Mouse (Mus musculus): ENCODE measurements around the gene Mx1. TPM values are rescaled to one million over a fixed set of nuclear protein-coding genes. Genes with fewer than 3 reads are reported as not detected.
A peak's percentile ranks its signal among the peaks of the same experiment; 100 is the strongest.

The Mx1 gene
- polyA plus RNA-seq (2014; fragmentation: Nextera tagmentation; extraction: Ambion mirVana): not detected in 2 replicates

GRCm38 (mm10) chr16:97462481-97463181 is at the start of gene Mx1:
Gene Mx1, minus strand, starts transcription at chr16:97462907.
- no peak within 1 kb of the TSS for H3K9ac ChIP-seq (ENCODE audit: low read depth, low read length)
- ATAC-seq (ENCODE audit: low FRiP score): no peak; the same call in 1 of the 2 replicates
- WGBS: 34% methylated on average over 4 of the region's 4 CpGs

GRCm38 (mm10) chr16:97512347-97512751 is 49.6 kb upstream of the Mx1 start:
- Histone ChIP-seq H3K27ac (ENCODE audit: low read depth, low read length) (no peak overlapping the region), H3K9me3 (ENCODE audit: control insufficient read depth, low read length) (no peaks in the 10 kb centered on the region), H3K27me3 (ENCODE audit: control insufficient read depth, insufficient read depth, low read length) (no peaks in the 10 kb centered on the region), H3K9ac (ENCODE audit: low read depth, low read length) (no peak overlapping the region), H3K4me2 (replicated peaks; ENCODE audit: low read depth, low read length) (no peak overlapping the region), H3K4me3 (ENCODE audit: low read depth, low read length) (no peak overlapping the region), H3K4me1 (replicated peaks; ENCODE audit: control insufficient read depth, insufficient read depth, low read length) (no peaks in the 10 kb centered on the region), H3K36me3 (ENCODE audit: control insufficient read depth, insufficient read depth, low read length) (no peaks in the 10 kb centered on the region)
- WGBS: 88% methylated on average over 12 of the region's 12 CpGs
- DNase-seq (ENCODE audit: low spot score): no peak
- no peak for ATAC-seq (ENCODE audit: low FRiP score)

More at GRCm38 (mm10) chr16:97462481-97463181, at the start of gene Mx1:
- peak; percentile 7 for DNase-seq (ENCODE audit: low spot score)
- no peaks in the 10 kb centered on the region for H3K36me3 ChIP-seq (ENCODE audit: control insufficient read depth, insufficient read depth, low read length)
- no peaks in the 10 kb centered on the region for H3K27me3 ChIP-seq (ENCODE audit: control insufficient read depth, insufficient read depth, low read length)
- H3K9me3 ChIP-seq (ENCODE audit: control insufficient read depth, low read length): no peaks in the 10 kb centered on the region
- no peak within 1 kb of the TSS for H3K27ac ChIP-seq (ENCODE audit: low read depth, low read length)
- no peak within 1 kb of the TSS for H3K4me2 ChIP-seq (replicated peaks; ENCODE audit: low read depth, low read length)
- H3K4me3 ChIP-seq (ENCODE audit: low read depth, low read length): no peak within 1 kb of the TSS
- H3K4me1 ChIP-seq (replicated peaks; ENCODE audit: control insufficient read depth, insufficient read depth, low read length): no peaks in the 10 kb centered on the region

- ATAC-seq (ENCODE audit: low FRiP score) (no peak), DNase-seq (ENCODE audit: low spot score) (no peak)
- no peak overlapping the region for H3K4me2 ChIP-seq (replicated peaks; ENCODE audit: low read depth, low read length)
- H3K4me1 ChIP-seq (replicated peaks; ENCODE audit: control insufficient read depth, insufficient read depth, low read length): no peaks in the 10 kb centered on the region
- H3K27ac ChIP-seq (ENCODE audit: low read depth, low read length): no peak overlapping the region
- no peaks in the 10 kb centered on the region for H3K9me3 ChIP-seq (ENCODE audit: control insufficient read depth, low read length)
- H3K9ac ChIP-seq (ENCODE audit: low read depth, low read length): no peak overlapping the region
- H3K27me3 ChIP-seq (ENCODE audit: control insufficient read depth, insufficient read depth, low read length): no peaks in the 10 kb centered on the region
- H3K36me3 ChIP-seq (ENCODE audit: control insufficient read depth, insufficient read depth, low read length): no peaks in the 10 kb centered on the region
- no peak overlapping the region for H3K4me3 ChIP-seq (ENCODE audit: low read depth, low read length)
Measured at GRCm38 (mm10) chr16:97511495-97511894, 48.8 kb upstream of the Mx1 start.

- ATAC-seq (ENCODE audit: low FRiP score) (no peak), DNase-seq (ENCODE audit: low spot score) (no peak)
- Histone ChIP-seq H3K9me3 (ENCODE audit: control insufficient read depth, low read length) (no peaks in the 10 kb centered on the region), H3K36me3 (ENCODE audit: control insufficient read depth, insufficient read depth, low read length) (no peaks in the 10 kb centered on the region), H3K4me3 (ENCODE audit: low read depth, low read length) (no peak overlapping the region), H3K27ac (ENCODE audit: low read depth, low read length) (no peak overlapping the region), H3K4me1 (replicated peaks; ENCODE audit: control insufficient read depth, insufficient read depth, low read length) (no peaks in the 10 kb centered on the region), H3K9ac (ENCODE audit: low read depth, low read length) (no peak overlapping the region), H3K27me3 (ENCODE audit: control insufficient read depth, insufficient read depth, low read length) (no peaks in the 10 kb centered on the region), H3K4me2 (replicated peaks; ENCODE audit: low read depth, low read length) (no peak overlapping the region)
- 79% methylated on average over 5 of the region's 5 CpGs for WGBS
Measured at GRCm38 (mm10) chr16:97510849-97511248, 48.1 kb upstream of the Mx1 start.

GRCm38 (mm10) chr16:97507783-97508182 is 45.1 kb upstream of the Mx1 start:
- H3K27me3 ChIP-seq (ENCODE audit: control insufficient read depth, insufficient read depth, low read length): no peaks in the 10 kb centered on the region
- no peak for ATAC-seq (ENCODE audit: low FRiP score)
- no peak overlapping the region for H3K27ac ChIP-seq (ENCODE audit: low read depth, low read length)
- no peak for DNase-seq (ENCODE audit: low spot score)
- no peaks in the 10 kb centered on the region for H3K4me1 ChIP-seq (replicated peaks; ENCODE audit: control insufficient read depth, insufficient read depth, low read length)
- H3K36me3 ChIP-seq (ENCODE audit: control insufficient read depth, insufficient read depth, low read length): no peaks in the 10 kb centered on the region
- no peak overlapping the region for H3K9ac ChIP-seq (ENCODE audit: low read depth, low read length)
- H3K9me3 ChIP-seq (ENCODE audit: control insufficient read depth, low read length): no peaks in the 10 kb centered on the region
- no peak overlapping the region for H3K4me3 ChIP-seq (ENCODE audit: low read depth, low read length)
- no peak overlapping the region for H3K4me2 ChIP-seq (replicated peaks; ENCODE audit: low read depth, low read length)

GRCm38 (mm10) chr16:97504793-97505192 is 42.1 kb upstream of the Mx1 start:
- Histone ChIP-seq H3K27ac (ENCODE audit: low read depth, low read length) (no peak overlapping the region), H3K4me2 (replicated peaks; ENCODE audit: low read depth, low read length) (no peak overlapping the region), H3K9me3 (ENCODE audit: control insufficient read depth, low read length) (no peaks in the 10 kb centered on the region), H3K9ac (ENCODE audit: low read depth, low read length) (no peak overlapping the region), H3K4me1 (replicated peaks; ENCODE audit: control insufficient read depth, insufficient read depth, low read length) (no peaks in the 10 kb centered on the region), H3K27me3 (ENCODE audit: control insufficient read depth, insufficient read depth, low read length) (no peaks in the 10 kb centered on the region), H3K4me3 (ENCODE audit: low read depth, low read length) (no peak overlapping the region), H3K36me3 (ENCODE audit: control insufficient read depth, insufficient read depth, low read length) (no peaks in the 10 kb centered on the region)
- WGBS: 91% methylated on average over 3 of the region's 3 CpGs
- no peak for DNase-seq (ENCODE audit: low spot score)
- ATAC-seq (ENCODE audit: low FRiP score): no peak

GRCm38 (mm10) chr16:97503849-97504248 is 41.1 kb upstream of the Mx1 start:
- H3K9me3 ChIP-seq (ENCODE audit: control insufficient read depth, low read length): no peaks in the 10 kb centered on the region

GRCm38 (mm10) chr16:97500901-97501300 is 38.2 kb upstream of the Mx1 start:
- H3K9ac ChIP-seq (ENCODE audit: low read depth, low read length): no peak overlapping the region
- 88% methylated on average over 7 of the region's 7 CpGs for WGBS
- no peak for ATAC-seq (ENCODE audit: low FRiP score)
- no peak overlapping the region for H3K4me3 ChIP-seq (ENCODE audit: low read depth, low read length)
- H3K36me3 ChIP-seq (ENCODE audit: control insufficient read depth, insufficient read depth, low read length): no peaks in the 10 kb centered on the region
- no peak overlapping the region for H3K4me2 ChIP-seq (replicated peaks; ENCODE audit: low read depth, low read length)
- no peaks in the 10 kb centered on the region for H3K4me1 ChIP-seq (replicated peaks; ENCODE audit: control insufficient read depth, insufficient read depth, low read length)
- no peaks in the 10 kb centered on the region for H3K9me3 ChIP-seq (ENCODE audit: control insufficient read depth, low read length)
- no peaks in the 10 kb centered on the region for H3K27me3 ChIP-seq (ENCODE audit: control insufficient read depth, insufficient read depth, low read length)
- H3K27ac ChIP-seq (ENCODE audit: low read depth, low read length): no peak overlapping the region
- DNase-seq (ENCODE audit: low spot score): no peak

More at GRCm38 (mm10) chr16:97503849-97504248, 41.1 kb upstream of the Mx1 start:
- Histone ChIP-seq H3K9ac (ENCODE audit: low read depth, low read length) (no peak overlapping the region), H3K4me2 (replicated peaks; ENCODE audit: low read depth, low read length) (no peak overlapping the region), H3K36me3 (ENCODE audit: control insufficient read depth, insufficient read depth, low read length) (no peaks in the 10 kb centered on the region), H3K27me3 (ENCODE audit: control insufficient read depth, insufficient read depth, low read length) (no peaks in the 10 kb centered on the region), H3K27ac (ENCODE audit: low read depth, low read length) (no peak overlapping the region), H3K4me1 (replicated peaks; ENCODE audit: control insufficient read depth, insufficient read depth, low read length) (no peaks in the 10 kb centered on the region), H3K4me3 (ENCODE audit: low read depth, low read length) (no peak overlapping the region)
- WGBS: 84% methylated on average over 3 of the region's 3 CpGs
- ATAC-seq (ENCODE audit: low FRiP score): no peak
- no peak for DNase-seq (ENCODE audit: low spot score)

- no peak overlapping the region for H3K4me3 ChIP-seq (ENCODE audit: low read depth, low read length)
- WGBS: 96% methylated on average over 7 of the region's 7 CpGs
- H3K4me2 ChIP-seq (replicated peaks; ENCODE audit: low read depth, low read length): no peak overlapping the region
- no peak for DNase-seq (ENCODE audit: low spot score)
- H3K27me3 ChIP-seq (ENCODE audit: control insufficient read depth, insufficient read depth, low read length): no peaks in the 10 kb centered on the region
- no peak overlapping the region for H3K9ac ChIP-seq (ENCODE audit: low read depth, low read length)
- no peak overlapping the region for H3K27ac ChIP-seq (ENCODE audit: low read depth, low read length)
- no peak for ATAC-seq (ENCODE audit: low FRiP score)
- no peaks in the 10 kb centered on the region for H3K36me3 ChIP-seq (ENCODE audit: control insufficient read depth, insufficient read depth, low read length)
- H3K4me1 ChIP-seq (replicated peaks; ENCODE audit: control insufficient read depth, insufficient read depth, low read length): no peaks in the 10 kb centered on the region
- no peaks in the 10 kb centered on the region for H3K9me3 ChIP-seq (ENCODE audit: control insufficient read depth, low read length)
Measured at GRCm38 (mm10) chr16:97499450-97499849, 36.7 kb upstream of the Mx1 start.

Measured in hindbrain, embryonic 11.5 days (tissue).